Mouse (Mus musculus): ENCODE measurements around the gene Plcxd2. TPM values are rescaled to one million over a fixed set of nuclear protein-coding genes. Genes with fewer than 3 reads are reported as not detected.

Gene Plcxd2
- polyA plus RNA-seq, 1 experiment from 2014 or later, result 0.63 TPM

- 94% methylated on average over 10 of the region's 10 CpGs for WGBS (ENCODE audit: missing documents)
- H3K4me3 ChIP-seq (ENCODE audit: inconsistent target), result no peak overlapping the region
- no peaks in the 10 kb centered on the region for H3K79me2 ChIP-seq (ENCODE audit: inconsistent target)
- H3K27ac ChIP-seq, result no peak overlapping the region
- H3K36me3 ChIP-seq (ENCODE audit: inconsistent target), result no peaks in the 10 kb centered on the region
These were observed 3.8 kb downstream of the Plcxd2 start for GRCm38 (mm10) chr16:46006261-46006660.

- no peak overlapping the region for H3K4me3 ChIP-seq (ENCODE audit: inconsistent target)
- H3K79me2 ChIP-seq (ENCODE audit: inconsistent target), result no peaks in the 10 kb centered on the region
- WGBS (ENCODE audit: missing documents), result 31% methylated on average over 10 of the region's 10 CpGs
- no peaks in the 10 kb centered on the region for H3K36me3 ChIP-seq (ENCODE audit: inconsistent target)
- H3K27ac ChIP-seq, result no peak overlapping the region
These were observed 8.4 kb downstream of the Plcxd2 start for GRCm38 (mm10) chr16:46001550-46002166.

- H3K27ac ChIP-seq, result no peak overlapping the region
- H3K36me3 ChIP-seq (ENCODE audit: inconsistent target), result no peaks in the 10 kb centered on the region
- no peaks in the 10 kb centered on the region for H3K79me2 ChIP-seq (ENCODE audit: inconsistent target)
- WGBS (ENCODE audit: missing documents), result 95% methylated on average over 3 of the region's 3 CpGs
- H3K4me3 ChIP-seq (ENCODE audit: inconsistent target), result no peak overlapping the region
These were observed 9.0 kb downstream of the Plcxd2 start for GRCm38 (mm10) chr16:46000976-46001375.

GRCm38 (mm10) chr16:45999374-46000191 lies 10.4 kb downstream of the Plcxd2 start:
- WGBS (ENCODE audit: missing documents), result 93% methylated on average over 10 of the region's 10 CpGs

GRCm38 (mm10) chr16:45998231-45998630 lies 11.8 kb downstream of the Plcxd2 start:
- H3K4me3 ChIP-seq (ENCODE audit: inconsistent target), result no peak overlapping the region
- H3K79me2 ChIP-seq (ENCODE audit: inconsistent target), result no peaks in the 10 kb centered on the region
- H3K27ac ChIP-seq, result no peak overlapping the region
- WGBS (ENCODE audit: missing documents), result 92% methylated on average over 7 of the region's 7 CpGs
- no peaks in the 10 kb centered on the region for H3K36me3 ChIP-seq (ENCODE audit: inconsistent target)

More at GRCm38 (mm10) chr16:45999374-46000191, 10.4 kb downstream of the Plcxd2 start:
- H3K36me3 ChIP-seq (ENCODE audit: inconsistent target), result no peaks in the 10 kb centered on the region
- H3K27ac ChIP-seq, result no peak overlapping the region
- H3K4me3 ChIP-seq (ENCODE audit: inconsistent target), result no peak overlapping the region
- H3K79me2 ChIP-seq (ENCODE audit: inconsistent target), result no peaks in the 10 kb centered on the region

GRCm38 (mm10) chr16:45990901-45991676 lies 18.9 kb downstream of the Plcxd2 start:
- Histone ChIP-seq H3K36me3 (ENCODE audit: inconsistent target) (no peaks in the 10 kb centered on the region), H3K4me3 (ENCODE audit: inconsistent target) (no peak overlapping the region), H3K79me2 (ENCODE audit: inconsistent target) (no peaks in the 10 kb centered on the region), H3K27ac (no peak overlapping the region)
- WGBS (ENCODE audit: missing documents), result 58% methylated on average over 10 of the region's 10 CpGs

GRCm38 (mm10) chr16:45986236-45986635 lies 23.8 kb downstream of the Plcxd2 start:
- Histone ChIP-seq H3K36me3 (ENCODE audit: inconsistent target) (no peaks in the 10 kb centered on the region), H3K79me2 (ENCODE audit: inconsistent target) (no peaks in the 10 kb centered on the region), H3K27ac (no peak overlapping the region), H3K4me3 (ENCODE audit: inconsistent target) (no peak overlapping the region)
- 91% methylated on average over 1 of the region's 1 CpGs for WGBS (ENCODE audit: missing documents)

GRCm38 (mm10) chr16:45984610-45985606 lies 25.1 kb downstream of the Plcxd2 start:
- 92% methylated on average over 4 of the region's 4 CpGs for WGBS (ENCODE audit: missing documents)
- Histone ChIP-seq H3K27ac (no peak overlapping the region), H3K4me3 (ENCODE audit: inconsistent target) (no peak overlapping the region), H3K79me2 (ENCODE audit: inconsistent target) (no peaks in the 10 kb centered on the region), H3K36me3 (ENCODE audit: inconsistent target) (no peaks in the 10 kb centered on the region)

GRCm38 (mm10) chr16:45976251-45976650 lies 33.8 kb downstream of the Plcxd2 start:
- Histone ChIP-seq H3K79me2 (ENCODE audit: inconsistent target) (no peaks in the 10 kb centered on the region), H3K36me3 (ENCODE audit: inconsistent target) (no peaks in the 10 kb centered on the region), H3K27ac (no peak overlapping the region), H3K4me3 (ENCODE audit: inconsistent target) (no peak overlapping the region)
- WGBS (ENCODE audit: missing documents), result 80% methylated on average over 1 of the region's 1 CpGs

- Histone ChIP-seq H3K4me3 (ENCODE audit: inconsistent target) (no peak overlapping the region), H3K27ac (no peak overlapping the region), H3K79me2 (ENCODE audit: inconsistent target) (no peaks in the 10 kb centered on the region), H3K36me3 (ENCODE audit: inconsistent target) (no peaks in the 10 kb centered on the region)
- WGBS (ENCODE audit: missing documents), result 82% methylated on average over 9 of the region's 9 CpGs
These were observed 35.9 kb downstream of the Plcxd2 start for GRCm38 (mm10) chr16:45973959-45974686.

- Histone ChIP-seq H3K36me3 (ENCODE audit: inconsistent target) (no peaks in the 10 kb centered on the region), H3K27ac (peak overlapping the region; percentile 14; the same call in 1 of the 2 replicates), H3K79me2 (ENCODE audit: inconsistent target) (no peaks in the 10 kb centered on the region), H3K4me3 (ENCODE audit: inconsistent target) (no peak overlapping the region)
- WGBS (ENCODE audit: missing documents), result 87% methylated on average over 2 of the region's 2 CpGs
These were observed 39.8 kb downstream of the Plcxd2 start for GRCm38 (mm10) chr16:45970187-45970586.

GRCm38 (mm10) chr16:45968716-45969115 lies 41.3 kb downstream of the Plcxd2 start:
- Histone ChIP-seq H3K4me3 (ENCODE audit: inconsistent target) (no peak overlapping the region), H3K27ac (no peak overlapping the region), H3K36me3 (ENCODE audit: inconsistent target) (no peaks in the 10 kb centered on the region), H3K79me2 (ENCODE audit: inconsistent target) (no peaks in the 10 kb centered on the region)
- WGBS (ENCODE audit: missing documents), result 86% methylated on average over 5 of the region's 5 CpGs

GRCm38 (mm10) chr16:45967471-45967870 lies 42.5 kb downstream of the Plcxd2 start:
- 31% methylated on average over 7 of the region's 7 CpGs for WGBS (ENCODE audit: missing documents)
- no peaks in the 10 kb centered on the region for H3K36me3 ChIP-seq (ENCODE audit: inconsistent target)
- no peaks in the 10 kb centered on the region for H3K79me2 ChIP-seq (ENCODE audit: inconsistent target)
- no peak overlapping the region for H3K27ac ChIP-seq
- no peak overlapping the region for H3K4me3 ChIP-seq (ENCODE audit: inconsistent target)
